Mouse (Mus musculus): ENCODE data around the gene Ctnna3.
"Not testable (repeated sequence)": the region's sequence is repeated elsewhere in the genome, so short reads cannot be mapped to it uniquely, and the experiment has no call there.

The Ctnna3 gene

GRCm38 (mm10) chr10:64886946-64887345, 1457.0 kb downstream of the Ctnna3 start:
- no peak for DNase-seq (ENCODE audit: low spot score in 2 of 2)

DNA sequence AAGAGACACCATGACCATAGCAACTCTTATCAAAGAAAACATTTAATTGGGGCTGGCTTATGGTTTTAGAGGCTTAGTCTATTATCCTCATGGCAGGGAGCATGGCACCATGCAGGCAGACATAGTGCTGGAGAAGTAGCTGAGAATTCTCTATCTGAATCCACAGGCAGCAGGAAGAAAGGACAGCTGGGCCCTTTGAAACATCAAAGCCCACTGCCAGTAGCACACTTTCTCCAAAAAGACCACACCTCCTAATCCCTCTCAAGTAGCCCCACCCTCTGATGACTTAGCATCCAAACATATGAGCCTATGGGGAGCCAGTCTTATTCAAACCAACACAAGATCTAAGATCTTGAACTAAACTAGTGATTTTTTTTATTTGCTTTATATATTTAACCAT, 1462.6 kb downstream of the Ctnna3 start:
- DNase-seq (ENCODE audit: low spot score in 2 of 2): no peak

- no peak for DNase-seq (ENCODE audit: low spot score in 2 of 2)
These were observed 1468.8 kb downstream of the Ctnna3 start for GRCm38 (mm10) chr10:64898739-64899138.

DNA sequence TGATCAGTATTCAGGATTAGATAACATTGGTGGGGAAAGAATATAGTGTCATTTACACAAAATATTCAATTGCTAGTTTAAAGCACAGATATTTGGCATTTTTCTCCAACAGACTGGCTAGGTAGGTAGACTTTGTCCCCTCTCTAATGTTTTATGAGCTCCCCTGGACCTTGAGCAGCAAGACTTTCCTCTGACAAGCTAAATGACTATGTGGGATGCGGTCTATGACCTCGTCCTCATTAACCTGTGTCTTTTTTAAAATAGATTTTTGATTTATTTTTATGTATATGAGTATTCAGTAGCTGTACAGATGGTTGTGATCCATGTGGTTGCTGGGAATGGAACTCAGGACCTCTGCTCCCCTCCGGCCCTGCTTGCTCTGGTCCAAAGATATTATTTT, 1471.8 kb downstream of the Ctnna3 start:
- no peak for DNase-seq (ENCODE audit: low spot score in 2 of 2)

DNA sequence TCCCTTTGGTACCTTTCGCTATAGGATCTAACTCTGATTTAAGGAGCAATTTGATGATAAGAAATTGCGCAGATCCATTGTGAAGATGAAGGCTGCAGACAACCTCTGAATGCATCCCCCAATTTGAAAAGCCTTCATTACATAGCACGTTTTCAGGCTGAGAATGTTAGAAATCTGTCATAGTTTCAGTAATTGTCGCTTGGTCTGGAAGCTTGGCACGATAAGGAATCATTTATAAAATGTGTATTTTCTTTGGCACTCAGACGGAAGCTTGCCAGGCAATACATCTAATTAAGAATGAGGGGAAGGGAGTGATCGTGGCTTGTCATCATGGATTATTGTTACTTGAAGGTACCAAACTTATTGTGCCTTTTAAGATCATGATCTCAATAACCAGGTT, 1511.1 kb downstream of the Ctnna3 start:
- DNase-seq (ENCODE audit: low spot score in 2 of 2): no peak

DNA sequence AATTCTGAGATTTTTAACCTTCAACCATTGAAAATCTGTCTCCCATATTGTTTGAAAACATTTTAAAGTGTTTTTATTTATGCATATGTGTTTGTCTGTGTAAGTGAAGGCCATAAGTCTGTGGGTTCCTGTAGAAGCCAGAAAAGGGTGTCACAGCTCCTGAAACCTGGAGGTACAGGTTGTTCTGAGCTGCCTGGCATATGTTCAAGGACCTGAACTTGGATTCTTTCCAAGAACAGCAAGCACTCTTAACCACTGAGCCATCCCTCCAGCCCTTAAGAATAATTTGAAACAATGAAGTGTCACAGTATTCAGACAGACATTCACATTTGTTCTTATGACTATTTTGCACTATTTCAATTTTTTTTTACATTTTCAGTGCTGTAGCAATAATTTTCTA, 1528.5 kb downstream of the Ctnna3 start:
- DNase-seq (ENCODE audit: low spot score in 2 of 2): no peak

- no peak for DNase-seq (ENCODE audit: low spot score in 2 of 2)
These were observed 1563.0 kb downstream of the Ctnna3 start for GRCm38 (mm10) chr10:64992871-64993270.

DNA sequence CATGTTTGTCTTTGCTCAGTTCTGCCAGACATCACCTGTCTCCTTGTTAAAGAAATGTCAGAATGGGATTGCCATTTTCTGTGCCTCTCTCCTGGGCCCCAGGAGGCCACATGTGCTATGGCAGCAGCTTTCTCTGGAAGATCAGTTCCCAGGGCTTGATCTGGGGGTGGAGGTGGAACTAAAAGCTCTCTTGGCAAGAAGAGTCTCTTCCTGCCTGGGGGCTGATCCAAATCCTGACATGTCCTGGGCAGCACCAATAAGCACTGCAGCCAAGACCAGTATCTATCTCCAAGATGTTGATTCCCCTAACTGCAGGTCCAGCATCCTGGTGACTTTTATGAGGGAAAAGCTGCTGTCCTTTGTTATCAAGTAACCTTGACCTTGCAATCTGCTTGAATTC, 1583.6 kb downstream of the Ctnna3 start:
- DNase-seq (ENCODE audit: low spot score in 2 of 2): no peak

DNA sequence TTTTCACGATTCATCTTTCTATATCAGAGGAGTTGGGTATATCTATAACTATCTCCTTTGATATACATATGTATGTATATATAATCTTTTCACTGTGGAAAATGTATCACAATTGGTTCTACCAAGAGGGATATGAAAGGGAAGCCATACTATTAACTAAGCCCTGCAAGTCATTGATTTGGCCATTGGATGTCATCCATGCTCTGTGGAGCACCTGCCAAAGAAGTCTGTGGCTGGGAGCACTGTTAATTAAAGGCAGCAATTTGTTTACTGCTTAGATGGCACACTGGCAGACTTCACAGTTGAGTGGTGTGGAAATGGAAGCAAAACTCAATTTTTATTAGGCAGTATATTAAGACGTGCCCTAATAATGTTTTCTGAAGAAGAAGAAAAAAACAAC, 1592.8 kb downstream of the Ctnna3 start:
- DNase-seq (ENCODE audit: low spot score in 2 of 2): no peak

DNA sequence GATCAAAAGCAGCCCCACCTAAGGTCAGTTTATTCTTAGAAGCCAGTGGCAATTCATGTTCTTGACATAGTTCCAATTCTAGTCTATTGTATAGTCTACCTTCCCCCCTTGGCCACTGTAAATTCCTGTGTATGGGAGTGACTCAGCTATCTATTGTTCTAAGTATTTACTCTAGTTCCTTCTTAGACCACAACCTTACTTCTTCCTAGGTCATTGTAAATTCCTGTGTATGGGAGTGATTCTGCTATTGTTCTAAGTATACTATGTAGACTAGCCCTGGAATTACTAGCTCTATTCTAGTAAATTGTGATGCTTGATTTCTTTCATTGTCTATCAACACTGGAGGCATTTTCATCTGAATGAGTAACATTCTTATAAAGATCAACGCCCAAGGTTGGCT, 1603.6 kb downstream of the Ctnna3 start:
- DNase-seq (ENCODE audit: low spot score in 2 of 2): not testable (repeated sequence)

All from left cerebral cortex, adult 9 months (tissue).